Mouse (Mus musculus) adrenal gland, adult (tissue): ENCODE results near the gene Bbx.

Experiments used
- DNase-seq, 2 experiments: peaks; one replicate each; pipeline ENCODE4 v3.0.0; 2022 to 2023; ENCODE audit warnings: low spot score in 1 of 2; ENCODE audit not compliant: inconsistent age in 2 of 2

Bbx gene

GRCm38 (mm10) chr16:50170812-50171211, 261.4 kb downstream of the Bbx start:
- no peak for DNase-seq

GRCm38 (mm10) chr16:50167983-50168299, 264.2 kb downstream of the Bbx start:
- no peak for DNase-seq

DNA sequence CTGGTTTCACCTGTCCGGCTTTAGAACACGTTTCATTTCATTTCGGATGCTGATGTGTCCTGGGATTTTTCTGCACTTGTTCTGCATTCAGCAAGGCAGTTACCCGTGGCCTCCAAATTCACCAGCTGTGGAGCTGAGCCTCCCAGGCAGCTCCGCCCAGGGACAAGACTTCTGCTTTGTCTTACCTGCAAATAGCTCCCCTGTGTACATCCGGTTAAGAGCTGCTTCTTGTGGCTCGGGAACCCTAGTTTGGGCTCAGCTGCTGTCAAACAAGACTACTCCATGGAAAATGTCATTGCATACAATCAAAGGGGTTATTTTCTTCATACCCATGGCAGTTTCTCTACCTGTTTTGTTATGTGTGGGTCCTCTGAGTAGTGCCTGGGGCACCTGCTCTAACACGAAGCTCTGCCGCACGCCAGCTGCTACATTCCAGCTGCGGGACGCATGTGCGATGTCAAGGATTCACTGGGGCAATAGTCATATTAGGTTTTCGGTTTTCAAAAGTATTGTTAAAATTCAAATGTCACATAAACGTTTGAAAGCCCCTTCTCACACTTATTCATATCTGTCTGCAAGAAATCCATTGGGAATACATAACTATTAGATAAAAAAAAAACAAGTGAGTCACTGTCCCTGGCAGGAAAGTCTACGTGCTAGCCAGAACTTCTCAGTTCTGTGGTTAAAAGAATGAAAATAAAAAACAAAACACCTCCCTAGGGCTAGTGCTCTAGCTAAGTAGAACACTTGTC, 264.8 kb downstream of the Bbx start:
- DNase-seq, result no peak

DNA sequence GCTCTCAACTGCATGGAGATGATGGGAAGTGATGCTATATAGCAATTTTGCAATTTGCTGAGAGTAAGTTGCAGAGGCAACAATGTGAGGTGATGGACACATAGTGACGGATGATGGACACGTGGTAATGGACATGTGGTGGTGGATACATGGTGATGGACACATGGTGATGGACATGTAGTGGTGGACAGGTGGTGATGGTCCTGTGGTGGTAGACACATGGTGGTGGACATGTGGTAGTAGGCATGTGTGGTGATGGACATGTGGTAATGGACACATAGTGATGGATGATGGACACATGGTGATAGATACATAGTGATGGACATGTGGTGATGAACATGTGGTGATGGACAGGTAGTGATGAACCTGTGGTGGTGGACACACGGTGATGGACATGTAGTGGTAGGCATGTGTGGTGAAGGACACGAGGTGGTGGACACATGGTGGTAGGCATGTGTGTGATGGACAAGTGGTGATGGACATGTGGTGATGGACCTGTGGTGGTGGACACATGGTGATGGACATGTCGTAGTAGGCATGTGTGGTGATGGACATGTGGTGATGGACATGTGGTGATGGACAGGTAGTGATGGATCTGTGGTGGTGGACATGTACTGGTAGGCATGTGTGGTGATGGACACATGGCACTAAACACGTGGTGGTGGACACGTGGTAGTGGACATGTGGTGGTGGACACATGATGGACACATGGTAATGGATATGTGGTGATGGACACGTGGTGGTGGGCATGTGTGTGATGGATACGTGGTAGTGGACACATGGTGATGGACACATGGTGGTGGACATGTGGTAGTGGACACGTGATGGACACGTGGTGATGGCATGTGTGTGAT, 271.5 kb downstream of the Bbx start:
- DNase-seq, result no peak

- no peak for DNase-seq
Observed at GRCm38 (mm10) chr16:50158546-50158945, 273.6 kb downstream of the Bbx start.

DNA sequence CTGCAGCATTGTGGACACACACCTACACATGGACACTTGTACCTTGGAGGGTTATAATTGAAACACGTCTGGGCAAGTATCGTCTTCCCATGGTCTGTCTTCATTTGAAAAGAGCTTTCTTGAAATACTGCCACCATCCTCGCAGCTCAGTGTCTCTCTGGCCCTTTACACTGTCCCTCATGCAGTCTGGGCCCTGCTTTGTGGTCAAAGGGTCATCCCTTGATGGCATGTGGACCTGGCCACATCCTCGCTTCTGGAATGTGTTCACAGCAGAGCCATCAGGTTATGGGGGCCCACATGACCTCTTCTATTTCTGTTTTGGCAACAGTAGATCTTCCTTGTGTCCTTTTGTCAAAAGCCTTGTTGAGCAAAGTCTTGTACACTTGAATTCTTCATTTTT, 282.6 kb downstream of the Bbx start:
- no peak for DNase-seq

DNA sequence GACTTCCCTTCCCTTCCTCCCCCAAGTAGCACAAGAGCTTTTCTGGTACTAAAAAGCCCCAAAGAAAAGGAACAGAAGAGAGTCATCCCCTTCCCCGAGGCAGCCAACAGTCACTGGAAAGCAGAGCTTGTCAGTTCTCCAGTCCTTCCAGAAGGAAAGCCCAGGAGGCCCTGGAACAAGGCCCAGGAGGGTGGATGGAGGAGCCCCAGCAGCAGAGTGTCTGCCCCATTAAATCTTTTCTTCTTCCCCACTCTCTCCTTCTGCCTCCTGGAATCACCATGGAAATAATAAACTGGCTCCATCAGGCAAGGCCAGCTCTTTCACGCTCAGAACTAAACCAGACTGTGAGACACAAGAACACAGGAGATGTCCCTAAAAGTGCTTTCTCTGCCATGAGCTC, 284.3 kb downstream of the Bbx start:
- DNase-seq, result no peak
